Mouse (Mus musculus) splenic B cell, adult 2 months (primary cell): ENCODE data around the gene Cacna2d3.

Source experiments
- DNase-seq: peaks from one replicate; pipeline ENCODE4 v3.0.0-alpha.2; 2011; ENCODE audit warnings: low read depth, low spot score
- H3K27me3 ChIP-seq: 2 replicates; pipeline ENCODE4 v1.6.1; 2012; ENCODE audit warnings: mild to moderate bottlenecking, low read length, moderate library complexity, mixed read lengths; ENCODE audit not compliant: control insufficient read depth, poor library complexity, insufficient read depth, severe bottlenecking
- H3K36me3 ChIP-seq: 2 replicates; pipeline ENCODE4 v1.6.1; 2012; ENCODE audit warnings: mild to moderate bottlenecking, low read length, moderate library complexity, mixed read lengths; ENCODE audit not compliant: control insufficient read depth, poor library complexity, insufficient read depth, severe bottlenecking

Gene Cacna2d3

GRCm38 (mm10) chr14:28969247-28969646 lies 752.4 kb downstream of the Cacna2d3 start:
- DNase-seq = no peak
- Histone ChIP-seq H3K36me3 (no peaks in the 10 kb centered on the region), H3K27me3 (no peaks in the 10 kb centered on the region; the same call in 1 of the 2 replicates)

GRCm38 (mm10) chr14:28966881-28967280 lies 754.8 kb downstream of the Cacna2d3 start:
- DNase-seq = no peak
- Histone ChIP-seq H3K36me3 (no peaks in the 10 kb centered on the region), H3K27me3 (no peaks in the 10 kb centered on the region; the same call in 1 of the 2 replicates)

DNA sequence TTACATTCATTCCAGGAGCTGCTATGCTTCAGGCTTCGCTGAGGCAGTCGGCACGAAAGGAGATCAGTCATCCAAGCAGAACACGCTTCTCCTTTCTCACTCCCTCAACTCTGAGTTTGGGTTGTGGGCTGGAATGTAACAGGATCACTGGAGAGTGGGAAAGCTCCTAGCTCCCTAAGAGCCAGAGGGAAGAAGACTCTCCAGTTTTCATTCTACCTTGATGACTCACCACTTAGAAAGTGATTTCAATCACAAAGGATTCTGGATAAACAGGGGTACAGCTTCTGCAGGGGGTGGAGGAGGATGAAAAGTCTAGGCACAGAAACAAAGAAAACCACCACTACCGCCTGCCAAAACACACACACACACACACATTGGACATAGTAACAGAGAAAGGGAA lies 760.3 kb downstream of the Cacna2d3 start:
- Histone ChIP-seq H3K27me3 (no peaks in the 10 kb centered on the region; the same call in 1 of the 2 replicates), H3K36me3 (no peaks in the 10 kb centered on the region)
- no peak for DNase-seq

DNA sequence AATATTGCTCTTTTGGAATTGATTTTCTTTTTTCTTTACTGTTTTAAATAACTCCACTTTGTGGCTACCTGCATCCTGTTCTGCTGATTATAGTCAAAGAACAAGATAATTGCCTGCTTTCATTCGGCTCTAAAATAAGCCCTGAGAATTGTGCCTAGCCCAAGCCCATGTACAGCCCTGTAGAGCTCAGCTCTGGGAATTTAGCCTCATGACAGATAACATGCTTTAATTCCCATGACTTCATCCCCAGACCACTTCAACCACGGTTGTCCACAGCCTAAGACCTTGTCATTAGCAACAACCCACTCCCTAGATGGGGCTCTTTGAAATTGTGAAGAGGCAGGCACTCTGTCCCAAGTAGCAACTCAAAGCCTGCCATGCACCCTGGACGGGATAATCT lies 762.6 kb downstream of the Cacna2d3 start:
- no peak for DNase-seq
- H3K36me3 ChIP-seq = no peaks in the 10 kb centered on the region
- H3K27me3 ChIP-seq = no peaks in the 10 kb centered on the region

GRCm38 (mm10) chr14:28958131-28959015 lies 763.3 kb downstream of the Cacna2d3 start:
- Histone ChIP-seq H3K27me3 (no peaks in the 10 kb centered on the region), H3K36me3 (no peaks in the 10 kb centered on the region)
- DNase-seq = no peak

- no peak for DNase-seq
- Histone ChIP-seq H3K36me3 (no peaks in the 10 kb centered on the region), H3K27me3 (no peaks in the 10 kb centered on the region)
Measured at GRCm38 (mm10) chr14:28955181-28955580, 766.5 kb downstream of the Cacna2d3 start.

- no peaks in the 10 kb centered on the region for H3K27me3 ChIP-seq
- no peaks in the 10 kb centered on the region for H3K36me3 ChIP-seq
- no peak for DNase-seq
Measured at GRCm38 (mm10) chr14:28954588-28954987, 767.1 kb downstream of the Cacna2d3 start.

DNA sequence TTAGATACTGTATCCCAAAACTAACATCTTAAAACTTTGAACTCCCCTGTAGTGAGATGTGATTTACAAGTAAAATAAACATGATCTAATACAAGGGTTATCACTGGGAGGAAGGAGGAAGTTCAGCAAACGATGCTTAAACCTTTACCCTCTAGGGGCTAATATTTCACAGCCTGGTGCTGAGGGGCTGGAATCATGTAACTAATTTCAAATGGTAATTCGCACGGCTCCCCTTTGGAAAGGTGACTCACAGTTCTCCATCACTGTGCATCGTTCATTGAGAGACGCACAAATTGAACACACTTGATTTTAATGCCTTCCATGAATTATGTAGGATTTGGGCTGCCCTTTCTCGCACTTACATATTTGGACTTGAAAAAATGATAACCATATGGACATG lies 767.6 kb downstream of the Cacna2d3 start:
- no peak for DNase-seq
- H3K27me3 ChIP-seq = no peaks in the 10 kb centered on the region

DNA sequence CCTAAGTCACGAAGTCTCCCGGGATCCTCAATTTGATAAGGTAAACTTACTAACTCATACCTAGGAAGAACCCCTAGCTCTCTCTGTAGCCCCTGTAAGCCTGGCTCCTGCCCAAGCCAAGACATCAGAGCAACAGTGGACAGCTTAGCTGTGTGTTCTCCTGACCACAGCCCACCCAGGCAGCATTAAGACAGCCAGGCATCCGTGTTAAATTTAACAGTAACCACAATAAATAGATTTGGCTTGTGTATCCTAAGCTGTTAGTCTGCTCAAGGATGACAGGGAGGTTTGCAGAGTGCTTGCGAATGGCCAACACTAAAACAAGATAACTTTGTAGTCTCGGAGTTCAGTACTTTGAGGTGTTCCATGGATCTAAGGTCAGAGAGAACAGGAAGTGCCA lies 768.3 kb downstream of the Cacna2d3 start:
- no peak for DNase-seq
- H3K36me3 ChIP-seq = no peaks in the 10 kb centered on the region
- no peaks in the 10 kb centered on the region for H3K27me3 ChIP-seq

More for the DNA sequence above, 767.6 kb downstream of the Cacna2d3 start:
- H3K36me3 ChIP-seq = no peaks in the 10 kb centered on the region

DNA sequence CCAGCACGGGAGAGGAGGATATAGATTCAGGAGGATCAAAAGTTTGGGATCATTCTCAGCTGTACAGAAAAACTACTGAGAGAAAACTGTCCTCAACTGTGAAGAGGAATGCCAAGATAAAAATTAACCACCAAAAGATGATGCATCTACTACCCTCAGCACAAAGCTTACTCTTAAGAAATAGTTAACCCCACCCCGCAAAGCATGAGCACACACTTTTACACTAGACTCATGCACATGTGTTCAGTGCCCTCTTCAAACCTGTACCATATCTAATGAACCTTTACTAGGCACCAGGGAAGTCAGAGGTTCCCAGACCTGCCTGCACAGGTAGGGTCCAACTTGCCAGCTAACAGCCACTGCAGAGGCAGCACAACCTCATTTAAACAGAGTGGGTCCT lies 771.2 kb downstream of the Cacna2d3 start:
- no peaks in the 10 kb centered on the region for H3K36me3 ChIP-seq
- no peak for DNase-seq
- H3K27me3 ChIP-seq = no peaks in the 10 kb centered on the region

DNA sequence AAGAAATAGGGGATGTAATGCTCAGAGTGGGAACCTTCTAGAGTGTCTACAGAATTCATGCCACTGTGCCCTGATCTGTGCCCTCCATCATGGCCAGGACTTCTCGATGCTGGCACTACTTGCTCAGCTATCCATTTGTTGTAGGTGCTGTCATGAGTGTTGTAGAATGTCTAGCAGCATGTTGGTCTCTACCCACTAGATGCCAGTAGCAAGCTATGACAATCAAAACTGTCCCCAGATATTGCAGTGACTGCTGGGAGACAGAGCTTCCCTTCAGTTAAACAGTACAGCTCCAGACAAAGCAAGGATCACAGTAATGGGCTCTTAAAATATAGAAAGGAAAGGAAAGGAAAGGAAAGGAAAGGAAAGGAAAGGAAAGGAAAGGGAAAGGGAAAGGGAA lies 771.9 kb downstream of the Cacna2d3 start:
- no peak for DNase-seq
- no peaks in the 10 kb centered on the region for H3K36me3 ChIP-seq
- no peaks in the 10 kb centered on the region for H3K27me3 ChIP-seq

DNA sequence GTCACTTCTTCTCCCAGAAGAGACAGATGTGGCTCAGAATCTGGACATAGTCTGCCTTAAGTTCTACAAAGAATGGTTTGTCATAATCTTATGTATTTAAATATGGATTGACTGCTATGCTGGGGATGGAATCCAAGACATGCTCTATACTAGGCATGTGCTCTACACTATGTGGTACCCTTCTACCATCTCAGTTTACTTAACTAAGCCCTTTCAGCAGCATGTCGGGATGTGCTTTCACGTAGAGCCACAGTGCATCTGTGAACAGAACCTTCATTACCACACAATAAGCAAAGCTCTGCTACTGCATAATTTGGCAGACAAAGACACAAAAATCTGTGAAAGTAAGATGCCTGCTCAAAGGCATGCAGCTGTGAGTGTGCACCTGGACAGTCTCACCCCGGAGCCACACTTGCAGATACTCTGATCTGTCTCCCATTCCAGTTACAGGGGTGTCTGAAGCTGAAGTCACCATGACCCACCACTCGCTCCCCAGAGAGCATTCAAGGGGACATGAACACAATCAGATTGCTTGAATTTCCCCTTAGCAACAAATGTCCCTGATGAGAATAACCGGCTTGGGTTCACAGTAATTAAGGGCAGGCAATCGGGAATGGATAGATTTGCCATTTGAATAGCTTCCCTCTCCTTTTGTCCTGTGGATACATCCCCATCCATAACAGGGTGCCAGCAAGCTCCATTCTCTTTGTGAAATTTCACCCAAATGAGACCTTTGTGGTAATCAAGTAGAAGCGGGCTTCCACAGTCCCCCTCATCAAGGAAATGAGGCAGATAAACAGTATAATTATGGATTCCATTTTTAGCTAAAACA lies 773.4 kb downstream of the Cacna2d3 start:
- H3K36me3 ChIP-seq = no peaks in the 10 kb centered on the region

GRCm38 (mm10) chr14:28932746-28933293 lies 788.8 kb downstream of the Cacna2d3 start:
- H3K36me3 ChIP-seq = no peaks in the 10 kb centered on the region

More for the DNA sequence above, 773.4 kb downstream of the Cacna2d3 start:
- no peaks in the 10 kb centered on the region for H3K27me3 ChIP-seq
- no peak for DNase-seq

GRCm38 (mm10) chr14:28923180-28923961 lies 798.3 kb downstream of the Cacna2d3 start:
- Histone ChIP-seq H3K36me3 (no peaks in the 10 kb centered on the region), H3K27me3 (no peaks in the 10 kb centered on the region)
- DNase-seq = no peak

More at GRCm38 (mm10) chr14:28932746-28933293, 788.8 kb downstream of the Cacna2d3 start:
- DNase-seq = no peak
- no peaks in the 10 kb centered on the region for H3K27me3 ChIP-seq
